Mouse (Mus musculus) right cerebral cortex, postnatal 4 days (tissue): ENCODE data around the gene Kcnip4.

ENCODE experiments used
- DNase-seq: peaks from one replicate; pipeline ENCODE4 v3.0.0-alpha.2; 2022

Kcnip4 gene

GRCm38 (mm10) chr5:48840971-48841370 is 683.7 kb downstream of the Kcnip4 start:
- DNase-seq = no peak

GRCm38 (mm10) chr5:48795526-48795925 is 729.2 kb downstream of the Kcnip4 start:
- no peak for DNase-seq

GRCm38 (mm10) chr5:48779376-48779775 is 745.3 kb downstream of the Kcnip4 start:
- DNase-seq = no peak

- DNase-seq = no peak
Observed at GRCm38 (mm10) chr5:48748613-48749012, 776.1 kb downstream of the Kcnip4 start.

GRCm38 (mm10) chr5:48737640-48738039 is 787.1 kb downstream of the Kcnip4 start:
- DNase-seq = no peak

- no peak for DNase-seq
Observed at GRCm38 (mm10) chr5:48718166-48718565, 806.5 kb downstream of the Kcnip4 start.

GRCm38 (mm10) chr5:48705997-48706396 is 818.7 kb downstream of the Kcnip4 start:
- DNase-seq = no peak

- DNase-seq = no peak
Observed at GRCm38 (mm10) chr5:48687068-48687467, 837.6 kb downstream of the Kcnip4 start.

GRCm38 (mm10) chr5:48679733-48680595 is 844.7 kb downstream of the Kcnip4 start:
- no peak for DNase-seq

- no peak for DNase-seq
Observed at GRCm38 (mm10) chr5:48662504-48662903, 862.2 kb downstream of the Kcnip4 start.

GRCm38 (mm10) chr5:48659975-48660374 is 864.7 kb downstream of the Kcnip4 start:
- no peak for DNase-seq

- no peak for DNase-seq
Observed at GRCm38 (mm10) chr5:48650496-48650895, 874.2 kb downstream of the Kcnip4 start.

- DNase-seq = no peak
Observed at GRCm38 (mm10) chr5:48636675-48637074, 888.0 kb downstream of the Kcnip4 start.

GRCm38 (mm10) chr5:48633631-48634030 is 891.1 kb downstream of the Kcnip4 start:
- DNase-seq = no peak

- no peak for DNase-seq
Observed at GRCm38 (mm10) chr5:48623370-48623769, 901.3 kb downstream of the Kcnip4 start.

- DNase-seq = no peak
Observed at GRCm38 (mm10) chr5:48606916-48607315, 917.8 kb downstream of the Kcnip4 start.

- no peak for DNase-seq
Observed at GRCm38 (mm10) chr5:48606281-48606680, 918.4 kb downstream of the Kcnip4 start.

- peak; percentile 11 for DNase-seq
Observed at GRCm38 (mm10) chr5:48599481-48600040, 925.1 kb downstream of the Kcnip4 start.

GRCm38 (mm10) chr5:48588014-48588413 is 936.7 kb downstream of the Kcnip4 start:
- DNase-seq = no peak

GRCm38 (mm10) chr5:48583431-48583830 is 941.3 kb downstream of the Kcnip4 start:
- DNase-seq = no peak

- no peak for DNase-seq
Observed at GRCm38 (mm10) chr5:48563996-48564587, 960.6 kb downstream of the Kcnip4 start.

- no peak for DNase-seq
Observed at GRCm38 (mm10) chr5:48551753-48552152, 973.0 kb downstream of the Kcnip4 start.

GRCm38 (mm10) chr5:48545825-48546224 is 978.9 kb downstream of the Kcnip4 start:
- no peak for DNase-seq
